Mouse (Mus musculus) hindbrain, embryonic 14.5 days (tissue): ENCODE measurements around the gene Sbk1. TPM values are rescaled to one million over a fixed set of nuclear protein-coding genes. Genes with fewer than 3 reads are reported as not detected.
"Not testable (repeated sequence)": the region's sequence is repeated elsewhere in the genome, so short reads cannot be mapped to it uniquely, and the experiment has no call there.

Experiments used
- ATAC-seq: fragments of 200-750 bp; cut with Nextera tagmentation; 2 replicates; pipeline ENCODE4 v1.8.0; 2017; ENCODE audit warnings: moderate number of reproducible peaks, mild to moderate bottlenecking, moderate TSS enrichment, moderate library complexity; ENCODE audit not compliant: low FRiP score
- DNase-seq: peaks from one replicate; pipeline ENCODE4 v3.0.0-alpha.2; 2015; ENCODE audit warnings: low spot score
- H3K27ac ChIP-seq: fragments of 300-500 bp; sonication (generic); 2 replicates; pipeline ENCODE4 v1.5.1; 2014; ENCODE audit warnings: mild to moderate bottlenecking, moderate library complexity
- H3K27me3 ChIP-seq: fragments of 300-500 bp; sonication (generic); 2 replicates; pipeline ENCODE4 v1.6.1; 2014; ENCODE audit warnings: mild to moderate bottlenecking, low read length, mixed read lengths; ENCODE audit not compliant: control insufficient read depth, insufficient read depth
- H3K36me3 ChIP-seq: fragments of 300-500 bp; sonication (generic); replicated peaks from 2 replicates; pipeline ENCODE4 v1.6.1; 2014; ENCODE audit not compliant: control insufficient read depth, insufficient read depth
- H3K4me1 ChIP-seq: fragments of 300-500 bp; sonication (generic); replicated peaks from 2 replicates; pipeline ENCODE4 v1.6.1; 2014; ENCODE audit warnings: antibody characterized with exemption, low read length, mixed read lengths; ENCODE audit not compliant: control insufficient read depth, insufficient read depth
- H3K4me2 ChIP-seq: fragments of 300-500 bp; sonication (generic); replicated peaks from 2 replicates; pipeline ENCODE4 v1.6.1; 2014; ENCODE audit warnings: mild to moderate bottlenecking, moderate library complexity
- H3K4me3 ChIP-seq: fragments of 300-500 bp; sonication (generic); replicated peaks from 2 replicates; pipeline ENCODE4 v1.5.1; 2014; ENCODE audit warnings: mild to moderate bottlenecking, low read length
- H3K9ac ChIP-seq: fragments of 300-500 bp; sonication (generic); 2 replicates; pipeline ENCODE4 v1.6.1; 2014
- H3K9me3 ChIP-seq: fragments of 300-500 bp; sonication (generic); 2 replicates; pipeline ENCODE4 v1.6.1; 2016; ENCODE audit warnings: low read length; ENCODE audit not compliant: control insufficient read depth
- WGBS: fragments of 180-500 bp; shearing (Covaris S2); extraction: QIAGEN DNeasy Blood & Tissue Kit; methylation state at CpG from one replicate; pipeline ENCODE4 v1.1.7; 2014; 5-methylcytosine and 5-hydroxymethylcytosine counted together
- polyA plus RNA-seq: library from polyadenylated mRNA; unstranded; fragments of >200 nt; fragmentation: Nextera tagmentation; extraction: Ambion mirVana; gene quantifications from 2 replicates; pipeline ENCODE4 v1.2.1, GENCODE M21; 2014

Gene Sbk1
- polyA plus RNA-seq, 1 experiment from 2014 or later: 290 TPM

GRCm38 (mm10) chr7:126323729-126324128 is 51.3 kb downstream of the Sbk1 start:
- Histone ChIP-seq H3K4me1 (no peaks in the 10 kb centered on the region), H3K9ac (no peak overlapping the region), H3K27ac (no peak overlapping the region), H3K4me3 (no peak overlapping the region), H3K36me3 (no peaks in the 10 kb centered on the region), H3K9me3 (no peaks in the 10 kb centered on the region), H3K27me3 (no peaks in the 10 kb centered on the region), H3K4me2 (no peak overlapping the region)
- WGBS: 9% methylated on average over 11 of the region's 11 CpGs
- peak; percentile 96 for DNase-seq
- ATAC-seq: no peak

- Histone ChIP-seq H3K4me3 (no peak overlapping the region), H3K9ac (no peak overlapping the region), H3K4me2 (no peak overlapping the region), H3K27ac (no peak overlapping the region), H3K36me3 (no peaks in the 10 kb centered on the region), H3K27me3 (no peaks in the 10 kb centered on the region), H3K4me1 (no peaks in the 10 kb centered on the region), H3K9me3 (no peaks in the 10 kb centered on the region)
- DNase-seq (no peak), ATAC-seq (no peak)
- 37% methylated on average over 3 of the region's 3 CpGs for WGBS
Observed at GRCm38 (mm10) chr7:126324791-126325190, 52.4 kb downstream of the Sbk1 start.

- H3K27ac ChIP-seq, DNase-seq, H3K4me2 ChIP-seq, H3K9me3 ChIP-seq, H3K27me3 ChIP-seq, H3K4me3 ChIP-seq, ATAC-seq, H3K9ac ChIP-seq, H3K36me3 ChIP-seq, H3K4me1 ChIP-seq: not testable (repeated sequence)
- 19% methylated on average over 9 of the region's 9 CpGs for WGBS
Observed at GRCm38 (mm10) chr7:126325576-126326273, 53.3 kb downstream of the Sbk1 start.

GRCm38 (mm10) chr7:126328848-126329247 is 56.4 kb downstream of the Sbk1 start:
- not testable (repeated sequence) for H3K4me3 ChIP-seq, H3K4me2 ChIP-seq, DNase-seq, H3K36me3 ChIP-seq, H3K9me3 ChIP-seq, H3K27me3 ChIP-seq, ATAC-seq, H3K9ac ChIP-seq, H3K27ac ChIP-seq, H3K4me1 ChIP-seq
- 85% methylated on average over 5 of the region's 6 CpGs for WGBS

GRCm38 (mm10) chr7:126329907-126330645 is 57.7 kb downstream of the Sbk1 start:
- no peak for DNase-seq
- Histone ChIP-seq H3K36me3 (no peaks in the 10 kb centered on the region), H3K9me3 (no peaks in the 10 kb centered on the region), H3K4me3 (no peak overlapping the region), H3K9ac (no peak overlapping the region), H3K4me2 (no peak overlapping the region), H3K27me3 (no peaks in the 10 kb centered on the region), H3K4me1 (no peaks in the 10 kb centered on the region), H3K27ac (no peak overlapping the region)
- ATAC-seq: no peak
- 84% methylated on average over 9 of the region's 9 CpGs for WGBS

- no peaks in the 10 kb centered on the region for H3K27me3 ChIP-seq
- WGBS: 59% methylated on average over 2 of the region's 2 CpGs
- no peaks in the 10 kb centered on the region for H3K36me3 ChIP-seq
- no peaks in the 10 kb centered on the region for H3K9me3 ChIP-seq
- no peak overlapping the region for H3K4me2 ChIP-seq
- no peak for DNase-seq
- H3K4me1 ChIP-seq: no peaks in the 10 kb centered on the region
- no peak overlapping the region for H3K9ac ChIP-seq
- ATAC-seq: no peak
- no peak overlapping the region for H3K4me3 ChIP-seq
- no peak overlapping the region for H3K27ac ChIP-seq
Observed at GRCm38 (mm10) chr7:126330693-126331092, 58.3 kb downstream of the Sbk1 start.

- ATAC-seq (no peak), DNase-seq (no peak)
- Histone ChIP-seq H3K9ac (no peak overlapping the region), H3K27me3 (no peaks in the 10 kb centered on the region), H3K36me3 (no peaks in the 10 kb centered on the region), H3K4me2 (no peak overlapping the region), H3K4me1 (no peaks in the 10 kb centered on the region), H3K27ac (no peak overlapping the region), H3K4me3 (no peak overlapping the region), H3K9me3 (no peaks in the 10 kb centered on the region)
- 83% methylated on average over 3 of the region's 3 CpGs for WGBS
Observed at GRCm38 (mm10) chr7:126332691-126333090, 60.3 kb downstream of the Sbk1 start.

GRCm38 (mm10) chr7:126335556-126335955 is 63.1 kb downstream of the Sbk1 start:
- 84% methylated on average over 1 of the region's 1 CpGs for WGBS
- Histone ChIP-seq H3K27me3 (no peaks in the 10 kb centered on the region), H3K9me3 (no peaks in the 10 kb centered on the region), H3K4me2 (no peak overlapping the region), H3K36me3 (no peaks in the 10 kb centered on the region), H3K27ac (no peak overlapping the region), H3K9ac (no peak overlapping the region), H3K4me1 (no peaks in the 10 kb centered on the region), H3K4me3 (no peak overlapping the region)
- ATAC-seq: no peak
- no peak for DNase-seq

GRCm38 (mm10) chr7:126338906-126339305 is 66.5 kb downstream of the Sbk1 start:
- DNase-seq: no peak
- H3K4me2 ChIP-seq: no peak overlapping the region
- WGBS: 86% methylated on average over 8 of the region's 8 CpGs

More at GRCm38 (mm10) chr7:126338906-126339305, 66.5 kb downstream of the Sbk1 start:
- no peaks in the 10 kb centered on the region for H3K9me3 ChIP-seq
- H3K4me1 ChIP-seq: no peaks in the 10 kb centered on the region
- H3K27ac ChIP-seq: no peak overlapping the region
- no peaks in the 10 kb centered on the region for H3K27me3 ChIP-seq
- H3K4me3 ChIP-seq: no peak overlapping the region
- H3K36me3 ChIP-seq: no peaks in the 10 kb centered on the region
- H3K9ac ChIP-seq: no peak overlapping the region
- no peak for ATAC-seq
